Mouse (Mus musculus): Measurements from ENCODE around the gene Gpx3.

DNA sequence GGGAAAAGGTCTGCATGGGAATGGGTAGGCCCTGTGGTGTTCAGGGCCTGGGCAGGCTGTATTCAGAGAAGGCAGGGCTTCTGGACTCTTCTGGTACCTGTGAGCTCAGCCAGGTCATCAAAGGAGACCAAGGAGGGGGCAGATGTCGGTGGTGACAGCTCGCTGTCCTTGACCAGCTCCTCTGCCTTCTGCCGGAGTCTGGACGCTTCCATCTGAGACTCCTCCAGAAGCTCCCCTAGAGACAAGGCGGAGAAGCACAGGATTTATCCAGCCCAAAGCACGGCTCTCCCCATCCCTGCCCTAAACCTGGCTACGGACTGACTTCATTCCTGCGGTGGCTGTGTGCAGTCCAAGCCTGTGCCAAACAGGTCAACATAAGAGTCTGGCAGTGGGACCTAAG is 37.2 kb downstream of the Gpx3 start:
- TF ChIP-seq TAL1 (IDR thresholded peaks at IDR 0.05; ENCODE audit: low read length): no peak
- TF ChIP-seq GATA1 (IDR thresholded peaks at IDR 0.05; ENCODE audit: low read length): no peak

Data from erythroblast, embryonic 14.5 days (primary cell).